Mouse (Mus musculus) T-helper 1 cell (primary cell): Measurements from ENCODE around the gene Grem2.

Experiments
- in situ Hi-C: fragments of 300-600 bp; cut with MboI, MseI; formaldehyde crosslinking; loops from one replicate; pipeline ENCODE4 v1.15.1; 2025; ENCODE audit warnings: high pct_unique_total_duplicates

The Grem2 gene

GRCm38 (mm10) chr1:174788617-174789016, 133.0 kb downstream of the Grem2 start:
- in situ Hi-C loops: no loop called here
